Mouse (Mus musculus) limb, embryonic 11.5 days (tissue): ENCODE results near the gene Ero1lb. TPM values are rescaled to one million over a fixed set of nuclear protein-coding genes. Genes with fewer than 3 reads are reported as not detected.
"Not testable (repeated sequence)": the region's sequence is repeated elsewhere in the genome, so short reads cannot be mapped to it uniquely, and the experiment has no call there.

Experiments
- ATAC-seq: fragments of 200-750 bp; cut with Nextera tagmentation; 2 replicates; pipeline ENCODE4 v1.8.0; 2017; ENCODE audit warnings: low read depth; ENCODE audit not compliant: insufficient number of reproducible peaks, low FRiP score, low TSS enrichment
- DNase-seq: peaks from one replicate; pipeline ENCODE4 v3.0.0-alpha.2; 2015; ENCODE audit warnings: low spot score
- H3K27ac ChIP-seq: fragments of 300-500 bp; sonication (generic); replicated peaks from 2 replicates; pipeline ENCODE4 v1.5.1; 2014; ENCODE audit warnings: low read depth, mild to moderate bottlenecking, low read length
- H3K27me3 ChIP-seq: fragments of 300-500 bp; sonication (generic); 2 replicates; pipeline ENCODE4 v1.6.1; 2014; ENCODE audit warnings: mild to moderate bottlenecking, low read length, mixed read lengths; ENCODE audit not compliant: control insufficient read depth, insufficient read depth
- H3K36me3 ChIP-seq: fragments of 300-500 bp; sonication (generic); 2 replicates; pipeline ENCODE4 v1.6.1; 2014; ENCODE audit warnings: mild to moderate bottlenecking, low read length, moderate library complexity, mixed read lengths; ENCODE audit not compliant: control insufficient read depth, insufficient read depth
- H3K4me1 ChIP-seq: fragments of 300-500 bp; sonication (generic); 2 replicates; pipeline ENCODE4 v1.6.1; 2014; ENCODE audit warnings: low read length, mixed read lengths; ENCODE audit not compliant: control insufficient read depth, insufficient read depth
- H3K4me2 ChIP-seq: fragments of 300-500 bp; sonication (generic); 2 replicates; pipeline ENCODE4 v1.6.1; 2014; ENCODE audit warnings: low read depth, mild to moderate bottlenecking, moderate library complexity; ENCODE audit not compliant: severe bottlenecking
- H3K4me3 ChIP-seq: fragments of 300-500 bp; sonication (generic); 2 replicates; pipeline ENCODE4 v1.5.1; 2014; ENCODE audit warnings: low read depth, low read length
- H3K9ac ChIP-seq: fragments of 300-500 bp; sonication (generic); 2 replicates; pipeline ENCODE4 v1.6.1; 2014; ENCODE audit warnings: mild to moderate bottlenecking, low read length
- H3K9me3 ChIP-seq: fragments of 300-500 bp; sonication (generic); 2 replicates; pipeline ENCODE4 v1.6.1; 2016; ENCODE audit warnings: low read length; ENCODE audit not compliant: control insufficient read depth
- WGBS: fragments of 180-500 bp; shearing (Covaris S2); extraction: QIAGEN DNeasy Blood & Tissue Kit; methylation state at CpG from one replicate; pipeline ENCODE4 v1.1.7; 2014; 5-methylcytosine and 5-hydroxymethylcytosine counted together
- polyA plus RNA-seq: library from polyadenylated mRNA; unstranded; fragments of >200 nt; fragmentation: Nextera tagmentation; extraction: Ambion mirVana; gene quantifications from 2 replicates; pipeline ENCODE4 v1.2.1, GENCODE M21; 2014

Gene Ero1lb
- polyA plus RNA-seq, 1 experiment from 2014 or later, result 7.7 TPM

DNA sequence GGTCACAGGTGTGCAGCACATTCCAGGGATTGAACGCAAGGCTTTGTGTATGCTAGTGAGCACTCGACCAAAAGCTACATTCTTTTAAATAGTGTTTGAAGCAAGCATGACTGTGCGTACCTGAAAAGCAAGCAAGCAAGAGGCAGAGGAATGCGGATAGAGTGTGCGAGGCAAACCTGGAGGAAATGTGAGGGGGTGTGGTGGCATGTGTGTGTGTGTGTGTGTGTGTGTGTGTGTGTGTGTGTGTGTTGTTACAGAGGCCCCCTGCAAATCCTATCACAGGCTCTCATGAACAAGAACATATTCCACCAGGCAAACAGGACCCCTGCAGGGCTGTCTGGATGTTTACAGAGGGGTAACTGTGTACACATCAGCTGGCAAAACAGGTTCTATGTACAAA is 64.6 kb downstream of the Ero1lb start:
- not testable (repeated sequence) for H3K9ac ChIP-seq, DNase-seq, H3K27me3 ChIP-seq, H3K4me1 ChIP-seq, H3K9me3 ChIP-seq, H3K4me3 ChIP-seq, H3K4me2 ChIP-seq, ATAC-seq, H3K27ac ChIP-seq, H3K36me3 ChIP-seq
- WGBS, result 93% methylated on average over 5 of the region's 5 CpGs

- H3K27ac ChIP-seq, H3K27me3 ChIP-seq, H3K36me3 ChIP-seq, H3K4me2 ChIP-seq, H3K9me3 ChIP-seq, H3K9ac ChIP-seq, DNase-seq, H3K4me3 ChIP-seq, H3K4me1 ChIP-seq: not testable (repeated sequence)
- ATAC-seq, result peak; percentile 44; the same call in 1 of the 2 replicates
- WGBS, result 91% methylated on average over 1 of the region's 6 CpGs
These were observed 69.4 kb downstream of the Ero1lb start for GRCm38 (mm10) chr13:12634941-12635588.

GRCm38 (mm10) chr13:12642795-12643194 is 77.1 kb downstream of the Ero1lb start:
- ATAC-seq, H3K4me2 ChIP-seq, H3K36me3 ChIP-seq, H3K9ac ChIP-seq, H3K9me3 ChIP-seq, H3K4me1 ChIP-seq, DNase-seq, H3K4me3 ChIP-seq, H3K27me3 ChIP-seq, H3K27ac ChIP-seq: not testable (repeated sequence)
- 90% methylated on average over 3 of the region's 4 CpGs for WGBS

GRCm38 (mm10) chr13:12646676-12647075 is 81.0 kb downstream of the Ero1lb start:
- DNase-seq, H3K9ac ChIP-seq, H3K36me3 ChIP-seq, H3K27ac ChIP-seq, ATAC-seq, H3K4me2 ChIP-seq, H3K4me1 ChIP-seq, H3K4me3 ChIP-seq, H3K9me3 ChIP-seq, H3K27me3 ChIP-seq: not testable (repeated sequence)
- WGBS, result 79% methylated on average over 5 of the region's 5 CpGs

- peak; percentile 63 for DNase-seq
- not testable (repeated sequence) for H3K4me1 ChIP-seq, H3K27me3 ChIP-seq, H3K27ac ChIP-seq, H3K9me3 ChIP-seq, H3K36me3 ChIP-seq
- 0 out of 2 replicates have a peak overlapping the region, but pooled peaks have one; percentile 30 for H3K9ac ChIP-seq
- WGBS, result under 1% methylated on average over 43 of the region's 79 CpGs
- peak overlapping the region; percentile 34 for H3K4me3 ChIP-seq
- peak overlapping the region; percentile 39; the same call in 1 of the 2 replicates for H3K4me2 ChIP-seq
- peak; percentile 88 for ATAC-seq
These were observed 84.6 kb downstream of the Ero1lb start for GRCm38 (mm10) chr13:12650020-12650876.

DNA sequence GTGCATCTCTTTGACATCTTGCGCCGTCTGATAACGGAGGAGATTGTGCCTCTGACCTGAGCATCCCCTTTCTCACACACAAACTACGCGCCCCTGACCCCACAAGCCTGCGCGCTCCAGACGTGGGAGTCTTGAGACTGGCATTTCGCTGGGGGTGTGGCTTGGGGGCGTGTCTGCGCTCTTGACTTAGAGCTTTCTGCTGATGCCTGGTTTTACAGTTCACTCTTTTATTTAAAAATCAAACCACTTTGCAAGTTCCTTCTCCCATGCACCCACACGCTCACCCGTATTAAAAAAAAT is 85.2 kb downstream of the Ero1lb start:
- H3K4me1 ChIP-seq, H3K27ac ChIP-seq, ATAC-seq, H3K9me3 ChIP-seq, H3K9ac ChIP-seq, H3K27me3 ChIP-seq, H3K36me3 ChIP-seq: not testable (repeated sequence)
- peak overlapping the region; percentile 34 for H3K4me3 ChIP-seq
- H3K4me2 ChIP-seq, result peak overlapping the region; percentile 39; the same call in 1 of the 2 replicates
- peak; percentile 68 for DNase-seq
- WGBS, result 2% methylated on average over 10 of the region's 13 CpGs

Other genes with a start within 250 kb of the Ero1lb start
- gene Actn2, start 225.1 kb upstream of the Ero1lb start, polyA plus RNA-seq, result 7.5 and 8.3 TPM in 2 replicates
- 40.5 and 44.9 TPM in 2 replicates for gene Heatr1, start 170.8 kb upstream of the Ero1lb start, polyA plus RNA-seq
- gene Lgals8, start 100.9 kb upstream of the Ero1lb start, polyA plus RNA-seq, result 11.0 and 11.6 TPM in 2 replicates
- gene Edaradd, start 45.4 kb upstream of the Ero1lb start, polyA plus RNA-seq, result 1.4 and 1.9 TPM in 2 replicates
- 0.68 TPM in 1 of 2 replicates, not detected in the other for gene Prl2c3, start 234.2 kb downstream of the Ero1lb start, polyA plus RNA-seq